32 mouse cellular contexts compared by ENCODE assay signal in genomic region chr9:56903662-56904061, GRCm38 (mm10). TPM values are rescaled to one million over a fixed set of nuclear protein-coding genes. Genes with fewer than 3 reads are reported as not detected.
"Had no signal": no experiment of that assay in that cellular context is flagged by ENCODE, and none has a peak within 500 bp of the region (broad histone marks: within the 10 kb centered on the region; RNA-seq: fewer than 3 reads in every experiment).

No protein-coding gene starts in this region.

- ATAC-seq: forebrain, embryonic 13.5 days; forebrain, embryonic 14.5 days; forebrain, embryonic 15.5 days; forebrain, postnatal 0 days had no signal

- H3K4me3 ChIP-seq: embryonic facial prominence, embryonic 10.5 days; embryonic facial prominence, embryonic 12.5 days; embryonic facial prominence, embryonic 13.5 days; embryonic facial prominence, embryonic 15.5 days; erythroblast, embryonic 14.5 days; forebrain, embryonic 10.5 days; forebrain, embryonic 12.5 days; forebrain, embryonic 13.5 days; forebrain, embryonic 15.5 days; heart, adult 2 months had no signal

- H3K36me3 ChIP-seq: embryonic facial prominence, embryonic 10.5 days; embryonic facial prominence, embryonic 12.5 days; embryonic facial prominence, embryonic 13.5 days; embryonic facial prominence, embryonic 15.5 days; forebrain, embryonic 10.5 days; forebrain, embryonic 12.5 days; forebrain, embryonic 15.5 days had no signal

- H3K27me3 ChIP-seq: embryonic facial prominence, embryonic 12.5 days; embryonic facial prominence, embryonic 13.5 days; embryonic facial prominence, embryonic 15.5 days; forebrain, embryonic 12.5 days; forebrain, embryonic 13.5 days; forebrain, embryonic 15.5 days had no signal

- H3K27ac ChIP-seq: embryonic facial prominence, embryonic 10.5 days; embryonic facial prominence, embryonic 12.5 days; embryonic facial prominence, embryonic 13.5 days; embryonic facial prominence, embryonic 15.5 days; forebrain, embryonic 10.5 days; forebrain, embryonic 12.5 days; forebrain, embryonic 13.5 days; forebrain, embryonic 15.5 days; heart, adult 2 months had no signal

- H3K9me3 ChIP-seq: embryonic facial prominence, embryonic 10.5 days; embryonic facial prominence, embryonic 12.5 days; embryonic facial prominence, embryonic 13.5 days; embryonic facial prominence, embryonic 15.5 days; forebrain, embryonic 10.5 days; forebrain, embryonic 12.5 days; forebrain, embryonic 13.5 days; forebrain, embryonic 15.5 days had no signal

- H3K9ac ChIP-seq: embryonic facial prominence, embryonic 12.5 days; embryonic facial prominence, embryonic 13.5 days; embryonic facial prominence, embryonic 15.5 days; forebrain, embryonic 12.5 days; forebrain, embryonic 13.5 days; forebrain, embryonic 15.5 days; forebrain, postnatal 0 days had no signal

- H3K4me1 ChIP-seq: forebrain, embryonic 12.5 days; forebrain, embryonic 13.5 days; forebrain, embryonic 15.5 days had no signal

- H3K4me2 ChIP-seq: embryonic facial prominence, embryonic 12.5 days; embryonic facial prominence, embryonic 13.5 days; embryonic facial prominence, embryonic 15.5 days; forebrain, embryonic 12.5 days; forebrain, embryonic 13.5 days; forebrain, embryonic 15.5 days had no signal

- DNase-seq: cerebellum, adult 2 months; cerebellum, adult 8-10 months; cerebellum, adult 9-10 months; cerebellum, adult 9-11 months; cerebellum, postnatal 10 days; cerebellum, postnatal 14 days; cerebellum, postnatal 25 days; cerebellum, postnatal 36 days; embryo, embryonic 11 days; forebrain, postnatal 0 days; gastrocnemius, postnatal 10 days; gastrocnemius, postnatal 14 days; gastrocnemius, postnatal 25 days; heart, adult 11 months; heart, adult 18-20 months; heart, adult 2 months had no signal

RNA-seq across cellular contexts. Expression of gene Snx33, which starts 24.5 kb away (rescaled TPM):
- polyA plus RNA-seq: erythroblast, embryonic 14.5 days had no signal

RNA-seq across cellular contexts. Expression of gene Cspg4, which starts 38.8 kb away (rescaled TPM):
- total RNA-seq: common myeloid progenitor, adult 5-6 weeks; granulocyte monocyte progenitor cell, adult 5-6 weeks had no signal
- polyA plus RNA-seq: erythroblast, embryonic 14.5 days had no signal

RNA-seq across cellular contexts. Expression of gene Odf3l1, which starts 39.2 kb away (rescaled TPM):
- total RNA-seq: common myeloid progenitor, adult 5-6 weeks; forebrain, postnatal 0 days; gastrocnemius, adult 18-20 months; granulocyte monocyte progenitor cell, adult 5-6 weeks; heart, adult 18-20 months; heart, adult 2 months; heart, adult 8-10 months had no signal
- polyA plus RNA-seq: embryonic facial prominence, embryonic 10.5 days; embryonic facial prominence, embryonic 11.5 days; erythroblast, embryonic 14.5 days; forebrain, embryonic 10.5 days; forebrain, embryonic 11.5 days; forebrain, embryonic 12.5 days; forebrain, embryonic 13.5 days; forebrain, embryonic 14.5 days; forebrain, embryonic 15.5 days had no signal

RNA-seq across cellular contexts. Expression of gene Snupn, which starts 47.0 kb away (rescaled TPM):
- polyA plus RNA-seq: erythroblast, embryonic 14.5 days had no signal
